Mouse (Mus musculus) kidney, postnatal 25 days (tissue): ENCODE results near the gene Rtl9.
A peak's percentile ranks its signal among the peaks of the same experiment; 100 is the strongest.

Experiments
- DNase-seq, 2 experiments: peaks; one replicate each; pipeline ENCODE4 v3.0.0; 2021; ENCODE audit warnings: mixed read lengths in 2 of 2

The Rtl9 gene

GRCm38 (mm10) chrX:143099044-143099754 is at the start of gene Rtl9:
Gene Rtl9, plus strand, starts transcription at chrX:143099594.
- peak in 1 of 2 experiments; percentile 10 for DNase-seq

- peak in 1 of 2 experiments; percentile 35 for DNase-seq
Measured at GRCm38 (mm10) chrX:143051478-143051877, 47.9 kb upstream of the Rtl9 start.

GRCm38 (mm10) chrX:143051921-143052320 is 47.5 kb upstream of the Rtl9 start:
- DNase-seq, result no peak

GRCm38 (mm10) chrX:143058829-143059228 is 40.6 kb upstream of the Rtl9 start:
- DNase-seq, result peak; percentile 63 to 80

GRCm38 (mm10) chrX:143062641-143063355 is 36.6 kb upstream of the Rtl9 start:
- DNase-seq, result no peak

- no peak for DNase-seq
Measured at GRCm38 (mm10) chrX:143063780-143064179, 35.6 kb upstream of the Rtl9 start.

- DNase-seq, result no peak
Measured at GRCm38 (mm10) chrX:143064288-143064687, 35.1 kb upstream of the Rtl9 start.

GRCm38 (mm10) chrX:143066320-143067114 is 32.9 kb upstream of the Rtl9 start:
- no peak for DNase-seq

- DNase-seq, result no peak
Measured at GRCm38 (mm10) chrX:143067115-143067514, 32.3 kb upstream of the Rtl9 start.

GRCm38 (mm10) chrX:143067576-143067975 is 31.8 kb upstream of the Rtl9 start:
- DNase-seq, result no peak

GRCm38 (mm10) chrX:143080458-143081336 is 18.7 kb upstream of the Rtl9 start:
- no peak for DNase-seq

GRCm38 (mm10) chrX:143082732-143083131 is 16.7 kb upstream of the Rtl9 start:
- DNase-seq, result no peak

GRCm38 (mm10) chrX:143088225-143088624 is 11.2 kb upstream of the Rtl9 start:
- no peak for DNase-seq

- no peak for DNase-seq
Measured at GRCm38 (mm10) chrX:143090904-143091588, 8.3 kb upstream of the Rtl9 start.

- no peak for DNase-seq
Measured at GRCm38 (mm10) chrX:143097551-143097950, 1.8 kb upstream of the Rtl9 start.

- DNase-seq, result no peak
Measured at GRCm38 (mm10) chrX:143103146-143103545, 3.8 kb downstream of the Rtl9 start.

GRCm38 (mm10) chrX:143105866-143106265 is 6.5 kb downstream of the Rtl9 start:
- no peak for DNase-seq

GRCm38 (mm10) chrX:143112546-143112945 is 13.2 kb downstream of the Rtl9 start:
- no peak for DNase-seq
